Mouse (Mus musculus) Muller cell, postnatal 12 days (primary cell): ENCODE data around the gene C1qa.

Source experiments
- DNase-seq: peaks from one replicate; pipeline ENCODE4 v3.0.0-alpha.2; 2015; ENCODE audit errors: inconsistent ontology term

The C1qa gene

GRCm38 (mm10) chr4:136863517-136863916 lies 35.1 kb downstream of the C1qa start:
- no peak for DNase-seq

GRCm38 (mm10) chr4:136862411-136862810 lies 36.2 kb downstream of the C1qa start:
- DNase-seq: no peak

DNA sequence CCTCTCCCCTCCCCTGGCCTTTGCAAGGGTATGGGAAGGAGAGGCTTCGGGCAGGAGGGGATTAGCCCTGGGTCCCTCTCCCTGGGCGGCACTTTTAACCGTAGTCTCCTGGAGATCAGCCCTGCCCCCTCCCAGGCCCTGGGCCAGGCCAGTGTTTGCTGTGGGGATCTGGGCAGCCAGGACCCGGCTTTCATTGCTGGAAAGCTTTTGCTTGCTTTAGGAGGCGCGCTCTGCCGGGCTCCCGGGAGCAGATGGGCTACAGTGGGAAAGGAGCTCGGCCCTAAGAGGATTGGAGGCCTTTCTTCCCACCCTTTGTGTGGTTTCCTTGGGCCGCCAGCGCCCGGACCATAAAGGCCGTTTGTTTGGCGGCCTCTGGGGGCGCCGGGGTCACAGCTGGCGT lies 36.8 kb downstream of the C1qa start:
- peak; percentile 52 for DNase-seq

- DNase-seq: no peak
Measured at GRCm38 (mm10) chr4:136860022-136860421, 38.6 kb downstream of the C1qa start.

- no peak for DNase-seq
Measured at GRCm38 (mm10) chr4:136855081-136855480, 43.5 kb downstream of the C1qa start.

- DNase-seq: no peak
Measured at GRCm38 (mm10) chr4:136852989-136853388, 45.6 kb downstream of the C1qa start.

- DNase-seq: no peak
Measured at GRCm38 (mm10) chr4:136852119-136852518, 46.5 kb downstream of the C1qa start.

GRCm38 (mm10) chr4:136848565-136848964 lies 50.0 kb downstream of the C1qa start:
- DNase-seq: no peak

- DNase-seq: no peak
Measured at GRCm38 (mm10) chr4:136847166-136847565, 51.4 kb downstream of the C1qa start.
